Mouse (Mus musculus): ENCODE measurements at regions not wholly inside any gene's neighbourhood (a gene's known extent, or its start where the extent isn't known, plus 50 kb on each side); places are given as distances from the start of the nearest gene placed in this dataset.

- DNase-seq (ENCODE audit: low spot score in 2 of 2), result no peak
Observed at GRCm38 (mm10) chr16:29837025-29837629, 227.1 kb upstream of the Hes1 start.

- DNase-seq (ENCODE audit: low spot score in 2 of 2), result no peak
Observed at GRCm38 (mm10) chr16:29837874-29838273, 226.3 kb upstream of the Hes1 start.

GRCm38 (mm10) chr16:29838981-29839661, 225.1 kb upstream of the Hes1 start:
- DNase-seq (ENCODE audit: low spot score in 2 of 2), result peak; percentile 41 to 76

- DNase-seq (ENCODE audit: low spot score in 2 of 2), result no peak
Observed at GRCm38 (mm10) chr16:29839662-29840001, 224.6 kb upstream of the Hes1 start.

DNA sequence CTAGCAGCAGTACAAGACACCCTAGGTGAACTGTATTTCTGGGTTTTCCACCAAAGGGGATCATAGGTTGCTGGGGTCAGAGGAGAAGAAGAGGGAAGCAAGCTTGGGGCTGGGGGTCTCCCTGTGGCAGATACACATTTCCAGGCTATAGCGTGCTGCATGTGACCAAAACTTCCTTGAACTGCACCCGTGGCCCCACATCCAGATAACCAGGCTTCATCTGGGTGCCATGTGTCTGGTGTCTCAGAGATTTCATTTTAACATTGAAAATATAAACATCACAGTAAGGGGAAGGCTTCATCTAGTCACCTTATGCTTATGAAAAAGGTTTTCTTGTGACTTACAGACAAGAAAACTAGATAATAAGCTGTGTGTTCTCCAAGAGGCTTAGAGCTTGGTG, 223.8 kb upstream of the Hes1 start:
- no peak for DNase-seq (ENCODE audit: low spot score in 2 of 2)

GRCm38 (mm10) chr16:29841132-29841531, 223.1 kb upstream of the Hes1 start:
- DNase-seq (ENCODE audit: low spot score in 2 of 2), result no peak

- DNase-seq (ENCODE audit: low spot score in 2 of 2), result no peak
Observed at GRCm38 (mm10) chr16:29842071-29842470, 222.1 kb upstream of the Hes1 start.

GRCm38 (mm10) chr16:29843490-29843889, 220.7 kb upstream of the Hes1 start:
- no peak for DNase-seq (ENCODE audit: low spot score in 2 of 2)

DNA sequence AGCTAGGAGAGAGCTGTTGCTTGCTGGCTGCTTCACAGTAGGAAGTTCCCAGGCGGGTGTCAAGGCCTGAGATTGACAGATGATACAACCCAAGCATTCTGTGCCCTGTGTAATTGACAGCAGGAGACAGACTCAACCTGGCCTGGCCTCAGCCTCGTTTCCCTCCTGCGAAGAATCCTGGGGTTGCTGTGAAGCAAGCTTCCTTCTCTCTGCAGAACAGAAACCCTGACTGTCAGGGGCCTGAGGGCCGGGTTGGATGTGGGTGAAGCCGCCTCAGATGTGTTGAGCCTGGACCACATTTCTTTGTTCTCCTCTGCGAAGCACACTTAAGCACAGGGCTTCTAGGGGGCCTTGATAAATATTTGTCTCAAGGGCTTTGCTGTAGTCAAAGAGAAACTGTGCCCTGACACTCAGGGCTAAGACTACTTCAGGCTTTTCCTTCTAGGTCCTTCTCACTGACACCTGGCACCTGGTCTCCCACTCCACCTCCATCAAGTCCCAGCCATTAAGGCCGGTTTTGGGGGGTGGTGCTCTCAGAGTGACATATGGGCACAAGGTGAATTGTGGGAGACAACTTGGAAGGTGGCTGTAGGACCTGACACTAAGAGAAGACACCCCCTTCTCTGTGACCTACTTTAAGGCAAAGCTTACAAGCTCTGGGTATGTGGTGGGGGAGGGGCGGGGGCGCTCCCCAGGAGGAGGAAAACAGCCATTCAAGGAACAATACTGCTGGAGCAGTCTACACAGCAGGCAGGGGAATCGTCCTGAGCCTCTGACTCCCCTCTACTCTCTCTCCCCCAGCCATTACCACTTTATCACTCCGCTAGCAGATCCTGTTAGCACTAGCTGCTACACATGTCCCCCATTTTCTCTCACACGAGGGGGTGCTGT, 219.2 kb upstream of the Hes1 start:
- no peak for DNase-seq (ENCODE audit: low spot score in 2 of 2)

- DNase-seq (ENCODE audit: low spot score in 2 of 2), result no peak
Observed at GRCm38 (mm10) chr16:29845597-29845986, 218.6 kb upstream of the Hes1 start.

- DNase-seq (ENCODE audit: low spot score in 2 of 2), result peak; percentile 17 to 31
Observed at GRCm38 (mm10) chr16:29847059-29847458, 217.1 kb upstream of the Hes1 start.

DNA sequence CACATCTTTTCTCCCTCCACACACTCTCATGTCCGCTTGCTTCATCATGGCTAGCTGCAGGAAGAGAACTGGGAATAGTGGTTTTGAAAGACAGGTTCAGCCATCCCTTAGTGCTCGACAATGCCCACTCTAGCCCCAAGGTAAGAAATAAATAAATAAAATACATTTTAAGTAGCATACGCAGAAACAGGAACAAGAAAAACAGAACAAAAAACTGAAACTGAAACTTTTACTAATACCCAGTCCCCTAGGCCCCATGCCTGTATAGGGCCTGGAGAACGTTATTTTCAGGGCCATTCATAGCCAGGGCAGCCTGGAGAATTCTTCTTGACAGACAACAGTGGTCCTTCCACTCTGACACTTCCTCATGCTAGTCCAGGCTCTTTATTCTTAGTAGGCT, 216.4 kb upstream of the Hes1 start:
- DNase-seq (ENCODE audit: low spot score in 2 of 2), result peak in 1 of 2 experiments; percentile 17

- no peak for DNase-seq (ENCODE audit: low spot score in 2 of 2)
Observed at GRCm38 (mm10) chr16:29848527-29848926, 215.7 kb upstream of the Hes1 start.

DNA sequence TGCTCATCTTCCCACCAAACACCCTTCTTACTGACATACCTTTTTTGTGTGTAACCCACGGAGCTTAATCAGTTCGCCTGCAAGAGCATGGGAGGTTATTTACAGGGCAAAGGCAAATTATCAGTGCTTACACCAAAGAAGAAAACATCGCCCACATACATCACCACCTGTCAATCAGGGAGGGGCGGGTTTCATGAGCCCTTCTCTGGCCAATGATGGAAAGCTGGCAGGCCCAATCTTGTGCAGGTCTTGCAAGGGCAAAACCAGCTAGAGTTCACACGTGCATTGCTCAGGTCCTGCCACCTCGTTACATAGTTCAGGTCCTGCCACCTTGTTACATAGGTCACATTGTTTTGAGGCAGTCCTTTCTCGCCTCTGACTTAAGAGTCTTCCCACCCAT, 214.7 kb upstream of the Hes1 start:
- peak in 1 of 2 experiments; percentile 30 for DNase-seq (ENCODE audit: low spot score in 2 of 2)

- no peak for DNase-seq (ENCODE audit: low spot score in 2 of 2)
Observed at GRCm38 (mm10) chr16:29850616-29851015, 213.6 kb upstream of the Hes1 start.

DNA sequence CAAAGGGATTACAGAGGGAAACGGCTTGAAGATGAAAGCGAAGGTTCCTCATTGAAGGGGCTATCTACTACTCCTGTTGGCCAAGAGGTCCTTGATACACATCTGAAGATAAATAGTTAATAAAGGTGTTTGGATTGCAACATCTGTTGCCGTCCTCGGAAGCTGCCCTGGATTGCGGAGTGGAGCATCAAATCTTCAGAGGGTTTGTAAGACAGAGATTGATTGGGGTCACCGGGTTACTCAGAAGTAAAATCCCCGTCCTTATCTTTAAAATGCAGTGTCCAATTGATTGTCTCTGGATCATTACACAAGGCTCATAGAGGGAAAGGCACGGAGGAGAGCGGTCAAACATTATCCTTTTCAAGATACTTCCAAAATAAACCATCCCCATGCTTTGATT, 212.4 kb upstream of the Hes1 start:
- DNase-seq (ENCODE audit: low spot score in 2 of 2), result no peak

DNA sequence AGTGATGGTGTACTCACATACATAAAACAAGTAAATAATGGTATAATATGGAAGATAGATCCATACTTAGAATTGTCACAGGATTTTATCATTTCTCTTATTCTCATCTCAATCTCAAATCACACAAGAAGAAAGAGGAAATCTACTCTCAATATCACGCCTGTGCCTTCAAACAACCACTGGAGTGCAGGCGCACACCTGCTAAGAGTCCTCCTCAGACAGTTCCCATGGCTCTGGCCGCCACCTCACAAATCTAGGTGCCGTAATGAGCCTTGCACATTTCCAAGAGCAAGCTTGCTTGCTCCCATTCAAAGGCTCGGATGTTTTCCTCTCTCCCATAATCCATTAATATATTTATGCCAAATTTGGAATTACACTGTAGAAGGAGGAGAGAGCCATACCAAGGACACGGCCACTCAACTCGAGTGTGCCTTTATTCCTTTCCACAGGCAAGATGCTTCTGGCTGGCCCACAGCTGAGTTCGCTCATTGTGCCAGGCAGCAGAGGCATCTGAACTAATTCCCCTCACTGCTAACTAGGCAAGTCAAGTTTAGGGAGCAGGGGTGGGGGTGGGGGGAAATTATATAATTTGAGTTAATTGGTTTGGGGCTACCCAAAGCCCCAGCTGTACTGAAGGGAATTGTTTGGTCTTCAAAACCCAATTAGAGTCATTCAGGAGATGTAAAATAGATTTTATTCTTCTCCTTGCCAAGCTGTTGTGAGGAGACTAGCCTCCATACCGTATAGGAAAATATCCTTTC, 209.2 kb upstream of the Hes1 start:
- DNase-seq (ENCODE audit: low spot score in 2 of 2), result no peak

DNA sequence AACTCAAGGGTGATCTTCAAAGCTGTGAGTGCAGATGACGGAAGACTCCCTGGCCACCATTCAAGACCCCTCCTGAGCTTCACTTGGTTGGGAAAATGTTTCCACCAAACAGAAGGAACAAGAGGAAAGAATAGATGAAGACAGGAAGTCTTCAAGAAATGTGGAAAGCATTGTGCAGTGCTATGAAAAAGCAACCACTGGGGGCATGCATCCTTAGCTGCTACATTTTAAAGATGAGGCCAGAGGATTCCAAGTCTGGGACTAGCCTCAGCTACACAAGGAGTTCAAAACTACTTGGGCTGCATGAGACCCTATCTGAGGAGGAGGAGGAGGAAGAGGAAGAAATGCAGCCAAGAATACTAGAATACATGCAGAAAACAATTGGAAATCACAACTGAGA, 207.6 kb upstream of the Hes1 start:
- no peak for DNase-seq (ENCODE audit: low spot score in 2 of 2)

- DNase-seq (ENCODE audit: low spot score in 2 of 2), result no peak
Observed at GRCm38 (mm10) chr16:29858645-29859044, 205.5 kb upstream of the Hes1 start.

GRCm38 (mm10) chr16:29860306-29860705, 203.9 kb upstream of the Hes1 start:
- DNase-seq (ENCODE audit: low spot score in 2 of 2), result no peak

DNA sequence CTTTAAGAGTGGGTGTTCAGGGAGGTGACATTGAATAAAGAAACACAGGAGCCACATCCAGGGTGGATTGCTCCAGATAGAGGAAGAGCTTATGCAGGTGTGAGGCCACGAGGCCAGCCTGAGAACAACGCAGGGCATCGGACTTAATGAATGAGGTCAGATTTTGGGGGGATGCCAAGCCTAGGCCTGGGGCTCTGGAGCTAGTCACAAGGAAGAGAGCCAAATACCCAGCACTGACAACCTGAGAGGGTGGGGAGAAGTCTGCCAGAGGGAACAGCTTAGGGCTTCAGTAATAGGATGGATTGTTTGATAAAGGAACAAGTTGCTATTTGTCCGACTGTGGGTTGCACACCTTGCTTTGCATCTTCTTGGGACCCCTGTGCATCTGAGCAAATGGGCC, 203.1 kb upstream of the Hes1 start:
- no peak for DNase-seq (ENCODE audit: low spot score in 2 of 2)

DNA sequence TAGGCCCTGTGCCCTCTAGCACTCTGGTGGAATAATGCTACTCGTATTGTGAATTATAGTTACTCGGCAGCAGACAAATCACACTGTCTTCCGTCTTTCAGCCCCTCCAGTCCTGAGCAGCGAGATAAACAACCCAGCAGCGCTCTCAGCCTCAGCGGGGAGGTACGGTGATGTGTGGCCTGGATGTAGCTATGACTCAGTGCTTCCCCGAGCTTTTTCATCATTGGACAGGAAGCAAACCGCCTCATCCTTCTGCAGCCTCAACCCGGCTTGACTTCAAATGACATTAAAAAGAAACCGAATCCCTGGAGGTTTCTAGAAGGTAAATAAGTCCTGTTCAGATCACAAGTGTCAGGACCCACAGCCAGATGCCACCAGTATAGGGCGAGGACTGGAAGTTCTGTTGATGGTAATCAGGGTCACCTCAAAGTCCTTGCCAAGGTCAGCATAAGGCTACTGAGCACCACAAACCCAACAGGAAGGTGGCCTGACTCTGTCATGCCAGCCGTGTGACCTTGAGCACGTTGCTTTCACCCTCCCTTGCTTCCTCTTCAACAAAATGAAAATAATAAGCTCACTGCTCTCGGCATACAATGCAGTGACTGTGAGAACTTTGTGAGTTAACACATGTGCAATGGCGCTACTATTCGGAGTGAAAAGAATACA, 199.0 kb upstream of the Hes1 start:
- DNase-seq (ENCODE audit: low spot score in 2 of 2), result no peak

All from spleen, postnatal 10 days (tissue).